Mouse (Mus musculus): ENCODE data around the gene Chrm4. TPM values are rescaled to one million over a fixed set of nuclear protein-coding genes. Genes with fewer than 3 reads are reported as not detected.

The Chrm4 gene
- polyA plus RNA-seq, 1 experiment, result not detected

- WGBS, result under 1% methylated on average over 57 of the region's 57 CpGs
- H3K4me1 ChIP-seq (ENCODE audit: control insufficient read depth, insufficient read depth, low read length), result peaks cover 46% of the 10 kb centered on the region
- H3K4me3 ChIP-seq (ENCODE audit: insufficient read depth, low read depth, low read length), result peak overlapping the region; percentile 67
- TF ChIP-seq CTCF (IDR thresholded peaks at IDR 0.05; ENCODE audit: insufficient read depth, low read depth, low read length) (peak; percentile 87), POLR2A (IDR thresholded peaks at IDR 0.05; ENCODE audit: insufficient read depth, low read depth, low read length) (peak; percentile 16; the same call in 1 of the 2 replicates)
- peak overlapping the region; percentile 22 for H3K27ac ChIP-seq (ENCODE audit: insufficient read depth, low read depth, low read length)
These were observed 36.4 kb downstream of the Chrm4 start for GRCm38 (mm10) chr2:91963443-91963932.

- TF ChIP-seq POLR2A (IDR thresholded peaks at IDR 0.05; ENCODE audit: insufficient read depth, low read depth, low read length) (no peak), CTCF (IDR thresholded peaks at IDR 0.05; ENCODE audit: insufficient read depth, low read depth, low read length) (no peak)
- H3K27ac ChIP-seq (ENCODE audit: insufficient read depth, low read depth, low read length), result no peak overlapping the region
- 86% methylated on average over 3 of the region's 3 CpGs for WGBS
- peaks cover 34% of the 10 kb centered on the region for H3K4me1 ChIP-seq (ENCODE audit: control insufficient read depth, insufficient read depth, low read length)
- H3K4me3 ChIP-seq (ENCODE audit: insufficient read depth, low read depth, low read length), result no peak overlapping the region
These were observed 37.7 kb downstream of the Chrm4 start for GRCm38 (mm10) chr2:91964610-91965204.

- Histone ChIP-seq H3K27ac (ENCODE audit: insufficient read depth, low read depth, low read length) (no peak overlapping the region), H3K4me3 (ENCODE audit: insufficient read depth, low read depth, low read length) (no peak overlapping the region), H3K4me1 (ENCODE audit: control insufficient read depth, insufficient read depth, low read length) (peaks cover 28% of the 10 kb centered on the region)
- WGBS, result 60% methylated on average over 20 of the region's 20 CpGs
- no peak for TF ChIP-seq CTCF (IDR thresholded peaks at IDR 0.05; ENCODE audit: insufficient read depth, low read depth, low read length)
- TF ChIP-seq POLR2A (IDR thresholded peaks at IDR 0.05; ENCODE audit: insufficient read depth, low read depth, low read length), result no peak
These were observed 38.4 kb downstream of the Chrm4 start for GRCm38 (mm10) chr2:91965417-91965816.

- Histone ChIP-seq H3K27ac (ENCODE audit: insufficient read depth, low read depth, low read length) (no peak overlapping the region), H3K4me1 (ENCODE audit: control insufficient read depth, insufficient read depth, low read length) (peaks cover 30% of the 10 kb centered on the region), H3K4me3 (ENCODE audit: insufficient read depth, low read depth, low read length) (no peak overlapping the region)
- TF ChIP-seq POLR2A (IDR thresholded peaks at IDR 0.05; ENCODE audit: insufficient read depth, low read depth, low read length) (no peak), CTCF (IDR thresholded peaks at IDR 0.05; ENCODE audit: insufficient read depth, low read depth, low read length) (no peak)
- WGBS, result 90% methylated on average over 5 of the region's 5 CpGs
These were observed 39.3 kb downstream of the Chrm4 start for GRCm38 (mm10) chr2:91966367-91966766.

- WGBS, result 68% methylated on average over 11 of the region's 11 CpGs
- Histone ChIP-seq H3K4me1 (ENCODE audit: control insufficient read depth, insufficient read depth, low read length) (peaks cover 37% of the 10 kb centered on the region), H3K4me3 (ENCODE audit: insufficient read depth, low read depth, low read length) (no peak overlapping the region), H3K27ac (ENCODE audit: insufficient read depth, low read depth, low read length) (no peak overlapping the region)
- TF ChIP-seq POLR2A (IDR thresholded peaks at IDR 0.05; ENCODE audit: insufficient read depth, low read depth, low read length) (no peak), CTCF (IDR thresholded peaks at IDR 0.05; ENCODE audit: insufficient read depth, low read depth, low read length) (no peak)
These were observed 40.9 kb downstream of the Chrm4 start for GRCm38 (mm10) chr2:91967962-91968361.

- TF ChIP-seq POLR2A (IDR thresholded peaks at IDR 0.05; ENCODE audit: insufficient read depth, low read depth, low read length) (no peak), CTCF (IDR thresholded peaks at IDR 0.05; ENCODE audit: insufficient read depth, low read depth, low read length) (no peak)
- peaks cover 48% of the 10 kb centered on the region for H3K4me1 ChIP-seq (ENCODE audit: control insufficient read depth, insufficient read depth, low read length)
- 8% methylated on average over 21 of the region's 21 CpGs for WGBS
- no peak overlapping the region; the same call in 1 of the 2 replicates for H3K4me3 ChIP-seq (ENCODE audit: insufficient read depth, low read depth, low read length)
- peak overlapping the region; percentile 93 for H3K27ac ChIP-seq (ENCODE audit: insufficient read depth, low read depth, low read length)
These were observed 44.4 kb downstream of the Chrm4 start for GRCm38 (mm10) chr2:91971231-91972097.

GRCm38 (mm10) chr2:91972121-91972566, 45.1 kb downstream of the Chrm4 start:
- Histone ChIP-seq H3K4me3 (ENCODE audit: insufficient read depth, low read depth, low read length) (no peak overlapping the region), H3K4me1 (ENCODE audit: control insufficient read depth, insufficient read depth, low read length) (peaks cover 48% of the 10 kb centered on the region), H3K27ac (ENCODE audit: insufficient read depth, low read depth, low read length) (peak overlapping the region; percentile 93)
- TF ChIP-seq CTCF (IDR thresholded peaks at IDR 0.05; ENCODE audit: insufficient read depth, low read depth, low read length) (no peak), POLR2A (IDR thresholded peaks at IDR 0.05; ENCODE audit: insufficient read depth, low read depth, low read length) (no peak)
- WGBS, result 41% methylated on average over 13 of the region's 13 CpGs

GRCm38 (mm10) chr2:91973416-91974135, 46.5 kb downstream of the Chrm4 start:
- 35% methylated on average over 7 of the region's 7 CpGs for WGBS
- no peak overlapping the region for H3K4me3 ChIP-seq (ENCODE audit: insufficient read depth, low read depth, low read length)
- TF ChIP-seq POLR2A (IDR thresholded peaks at IDR 0.05; ENCODE audit: insufficient read depth, low read depth, low read length), result no peak
- TF ChIP-seq CTCF (IDR thresholded peaks at IDR 0.05; ENCODE audit: insufficient read depth, low read depth, low read length), result no peak
- H3K4me1 ChIP-seq (ENCODE audit: control insufficient read depth, insufficient read depth, low read length), result peaks cover 46% of the 10 kb centered on the region
- peak overlapping the region; percentile 63 for H3K27ac ChIP-seq (ENCODE audit: insufficient read depth, low read depth, low read length)
